16 mouse cellular contexts compared by ENCODE assay signal in genomic region chr2:117421376-117421775, GRCm38 (mm10).
DNase-seq lines count a peak whose midpoint lies in the region; ATAC-seq lines count a peak whose summit lies in the region.
"Had no signal": no experiment of that assay in that cellular context is flagged by ENCODE, and none has a peak within 500 bp of the region (broad histone marks: within the 10 kb centered on the region; RNA-seq: fewer than 3 reads in every experiment).

No protein-coding gene starts in this region.

- ATAC-seq in CD4-positive, CD25-positive, alpha-beta regulatory T cell, adult 4 months: no peak
- ATAC-seq in erythroblast, adult 5-6 weeks (replicated peaks; ENCODE audit: low FRiP score, poor library complexity, severe bottlenecking): no peak
- ATAC-seq: forebrain, embryonic 15.5 days had no signal

- peak; percentile 47 for DNase-seq in CD4-positive, CD25-positive, alpha-beta regulatory T cell, adult 2 months (ENCODE audit: low read depth, low spot score)
- peak; percentile 40 for DNase-seq in induced T-regulatory cell, adult 2 months (ENCODE audit: low read depth)
- peak; percentile 77 for DNase-seq in thymus, postnatal 0 days (ENCODE audit: low spot score)
- DNase-seq in thymus, postnatal 36 days: peak; percentile 46 to 55
- DNase-seq in ovary, postnatal 36 days (ENCODE audit: low spot score): no peak
- no peak for DNase-seq in adrenal gland, postnatal 25 days
- DNase-seq: B cell, adult 2 months; cerebellum, adult 11 months; cerebellum, adult 8-10 months; cerebellum, postnatal 14 days; embryo, embryonic 11 days; gastrocnemius, postnatal 36 days; heart, adult 11 months had no signal

Comparison
In these comparisons a context has a peak if more than half of its experiments do, and no peak if none do; other contexts are left out.
1. DNase-seq: peak in CD4-positive, CD25-positive, alpha-beta regulatory T cell, adult 2 months (single experiment), induced T-regulatory cell, adult 2 months (single experiment), thymus, postnatal 0 days (single experiment) and thymus, postnatal 36 days (2 of 2); none in ovary, postnatal 36 days (single experiment) and adrenal gland, postnatal 25 days (single experiment).